Mouse (Mus musculus) heart, postnatal 0 days (tissue): Measurements from ENCODE around the gene Man2a1. TPM values are rescaled to one million over a fixed set of nuclear protein-coding genes. Genes with fewer than 3 reads are reported as not detected.
A peak's percentile ranks its signal among the peaks of the same experiment; 100 is the strongest.

ENCODE experiments used
- ATAC-seq: fragments of 200-750 bp; cut with Nextera tagmentation; 2 replicates; pipeline ENCODE4 v1.8.0; 2017; ENCODE audit warnings: low read depth, moderate number of reproducible peaks, moderate library complexity; ENCODE audit not compliant: insufficient read depth
- DNase-seq: peaks from one replicate; pipeline ENCODE4 v3.0.0-alpha.2; 2016; ENCODE audit warnings: low spot score
- H3K27ac ChIP-seq: fragments of 300-500 bp; sonication (generic); 2 replicates; pipeline ENCODE4 v1.5.1; 2014; ENCODE audit warnings: low read depth, mild to moderate bottlenecking
- H3K27me3 ChIP-seq: fragments of 300-500 bp; sonication (generic); 2 replicates; pipeline ENCODE4 v1.6.1; 2014; ENCODE audit warnings: low read length, mixed read lengths; ENCODE audit not compliant: control insufficient read depth, insufficient read depth
- H3K36me3 ChIP-seq: fragments of 300-500 bp; sonication (generic); replicated peaks from 2 replicates; pipeline ENCODE4 v1.6.1; 2014; ENCODE audit warnings: low read length, mixed read lengths; ENCODE audit not compliant: control insufficient read depth, insufficient read depth
- H3K4me1 ChIP-seq: fragments of 300-500 bp; sonication (generic); 2 replicates; pipeline ENCODE4 v1.6.1; 2014; ENCODE audit warnings: antibody characterized with exemption; ENCODE audit not compliant: control insufficient read depth, insufficient read depth
- H3K4me2 ChIP-seq: fragments of 300-500 bp; sonication (generic); 2 replicates; pipeline ENCODE4 v1.6.1; 2014; ENCODE audit warnings: low read depth, mild to moderate bottlenecking, low read length, moderate library complexity
- H3K4me3 ChIP-seq: fragments of 300-500 bp; sonication (generic); 2 replicates; pipeline ENCODE4 v1.5.1; 2014; ENCODE audit warnings: low read depth, low read length
- H3K9ac ChIP-seq: fragments of 300-500 bp; sonication (generic); replicated peaks from 2 replicates; pipeline ENCODE4 v1.6.1; 2014; ENCODE audit warnings: low read depth, low read length, mixed read lengths
- H3K9me3 ChIP-seq: fragments of 300-500 bp; sonication (generic); replicated peaks from 2 replicates; pipeline ENCODE4 v1.6.1; 2016; ENCODE audit warnings: low read length; ENCODE audit not compliant: control insufficient read depth
- CTCF ChIP-seq: IDR thresholded peaks from 2 replicates; pipeline ENCODE4 v1.5.1; 2016; ENCODE audit warnings: antibody characterized with exemption, control low read depth, low read depth
- EP300 ChIP-seq: IDR thresholded peaks from 2 replicates; pipeline ENCODE4 v1.6.1; 2016; ENCODE audit warnings: antibody characterized with exemption, low read depth
- WGBS: fragments of 180-500 bp; shearing (Covaris S2); extraction: QIAGEN DNeasy Blood & Tissue Kit; methylation state at CpG from one replicate; pipeline ENCODE4 v1.1.7; 2014; 5-methylcytosine and 5-hydroxymethylcytosine counted together
- polyA plus RNA-seq: library from polyadenylated mRNA; unstranded; fragments of >200 nt; fragmentation: Nextera tagmentation; extraction: Ambion mirVana; gene quantifications from 2 replicates; pipeline ENCODE4 v1.2.1, GENCODE M21; 2015
- total RNA-seq: library from RNA; depleted of rRNA; stranded (reverse); fragments of >200 nt; gene quantifications from 2 replicates; pipeline ENCODE4 v1.2.3, GENCODE M21; 2014; ENCODE audit warnings: low replicate concordance

Gene Man2a1
- total and polyA plus RNA-seq, 2 experiments from 2014 or later: 2.7 to 14.4 TPM

DNA sequence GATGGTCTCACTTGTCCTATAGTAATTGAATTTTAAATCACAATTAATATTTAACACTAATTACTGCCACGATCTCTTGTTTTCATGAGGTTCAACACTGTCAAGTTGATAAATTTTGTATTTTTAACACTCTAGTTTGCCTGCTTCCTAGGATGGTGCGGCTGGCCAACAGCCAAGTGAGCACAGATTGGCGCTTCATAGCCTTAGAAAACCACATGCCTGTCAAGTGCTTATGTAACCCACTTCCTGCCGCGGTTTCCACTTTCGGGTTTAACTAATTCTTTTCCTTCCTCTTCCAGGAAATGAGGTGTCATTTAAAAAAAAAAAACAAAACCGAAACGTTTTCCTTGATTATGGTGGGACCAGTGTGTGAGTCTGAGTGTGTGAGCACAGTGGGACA lies 20.8 kb upstream of the Man2a1 start:
- TF ChIP-seq CTCF (no peak), EP300 (no peak)
- Histone ChIP-seq H3K9me3 (no peaks in the 10 kb centered on the region), H3K4me1 (no peaks in the 10 kb centered on the region), H3K9ac (no peak overlapping the region), H3K4me2 (no peak overlapping the region), H3K36me3 (no peaks in the 10 kb centered on the region), H3K4me3 (no peak overlapping the region), H3K27me3 (no peaks in the 10 kb centered on the region), H3K27ac (no peak overlapping the region)
- ATAC-seq (no peak), DNase-seq (no peak)
- WGBS: 57% methylated on average over 8 of the region's 8 CpGs

DNA sequence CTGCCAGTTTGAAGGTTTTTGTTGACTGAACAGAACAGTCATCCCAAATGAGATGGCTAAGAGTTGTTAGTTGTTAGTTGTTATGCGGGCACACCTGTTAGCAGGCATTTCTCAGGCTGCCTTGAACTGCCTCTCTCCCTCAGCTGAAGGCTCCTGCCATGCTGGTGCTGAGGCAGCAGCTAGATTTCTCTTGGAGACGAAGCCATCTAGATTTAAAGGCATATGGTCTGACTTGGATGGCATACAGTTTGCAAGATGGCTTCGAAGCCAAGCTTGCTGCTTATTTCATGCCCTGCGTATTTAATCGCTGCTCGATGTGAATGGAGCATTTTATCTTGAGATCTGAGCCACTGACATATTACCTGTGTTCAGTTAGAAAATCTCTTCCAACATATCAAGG lies 19.4 kb upstream of the Man2a1 start:
- no peak overlapping the region for H3K4me3 ChIP-seq
- H3K36me3 ChIP-seq: no peaks in the 10 kb centered on the region
- H3K9me3 ChIP-seq: no peaks in the 10 kb centered on the region
- H3K9ac ChIP-seq: no peak overlapping the region
- H3K4me1 ChIP-seq: no peaks in the 10 kb centered on the region
- no peak for TF ChIP-seq CTCF
- no peak for TF ChIP-seq EP300
- DNase-seq (no peak), ATAC-seq (no peak)
- no peak overlapping the region for H3K4me2 ChIP-seq
- H3K27ac ChIP-seq: no peak overlapping the region
- 82% methylated on average over 6 of the region's 6 CpGs for WGBS
- H3K27me3 ChIP-seq: no peaks in the 10 kb centered on the region

DNA sequence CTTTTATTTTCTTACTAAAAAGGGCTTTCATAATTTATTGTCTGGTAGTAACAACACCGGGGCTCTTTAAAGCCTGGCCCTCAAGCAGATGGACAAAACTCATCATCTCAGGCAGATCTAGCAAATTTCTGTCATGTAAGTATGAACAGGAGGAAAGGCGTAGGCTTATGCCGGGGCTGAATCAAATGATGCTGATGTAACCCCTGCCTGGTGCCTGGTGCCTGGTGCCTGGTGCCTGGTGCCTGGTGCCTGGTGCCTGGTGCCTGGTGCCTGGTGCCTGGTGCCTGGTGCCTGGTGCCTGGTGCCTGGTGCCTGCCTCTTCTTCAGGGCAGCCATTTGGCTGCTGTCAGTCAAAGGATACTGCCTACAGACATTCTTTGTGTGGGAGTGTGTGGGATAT lies 18.6 kb upstream of the Man2a1 start:
- H3K4me2 ChIP-seq: no peak overlapping the region
- 77% methylated on average over 3 of the region's 3 CpGs for WGBS
- H3K27me3 ChIP-seq: no peaks in the 10 kb centered on the region
- H3K36me3 ChIP-seq: no peaks in the 10 kb centered on the region
- no peak for ATAC-seq
- no peak for TF ChIP-seq EP300
- no peak for TF ChIP-seq CTCF
- no peak overlapping the region for H3K4me3 ChIP-seq
- H3K4me1 ChIP-seq: no peaks in the 10 kb centered on the region
- H3K27ac ChIP-seq: no peak overlapping the region
- no peak for DNase-seq
- no peak overlapping the region for H3K9ac ChIP-seq
- H3K9me3 ChIP-seq: no peaks in the 10 kb centered on the region

DNA sequence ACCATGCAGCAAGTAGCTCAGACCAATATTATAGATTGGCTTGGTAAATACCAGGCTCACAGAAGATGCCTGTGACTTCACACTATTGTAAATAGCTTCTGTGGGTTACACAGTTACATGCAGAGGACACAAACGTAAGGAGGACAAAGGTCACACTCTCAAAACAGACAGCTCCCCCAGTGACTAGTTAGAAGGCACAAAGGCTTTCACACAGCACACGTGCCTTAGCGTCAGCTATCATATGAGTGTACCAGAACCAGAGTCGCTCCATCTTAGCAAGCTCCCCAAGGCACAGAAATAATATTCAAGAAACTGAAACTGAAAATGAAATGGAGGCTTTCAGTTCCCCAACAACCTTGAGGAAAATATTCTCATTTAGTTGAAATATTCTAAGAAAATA lies 10.1 kb upstream of the Man2a1 start:
- DNase-seq (no peak), ATAC-seq (0 out of 2 replicates have a peak, but pooled peaks have one; percentile 33)
- H3K4me2 ChIP-seq: no peak overlapping the region
- H3K9ac ChIP-seq: no peak overlapping the region
- no peaks in the 10 kb centered on the region for H3K36me3 ChIP-seq
- no peak overlapping the region for H3K27ac ChIP-seq
- no peaks in the 10 kb centered on the region for H3K9me3 ChIP-seq
- no peak overlapping the region for H3K4me3 ChIP-seq
- whole genome bisulfite sequencing: 50% methylated on average over 4 of the region's 4 CpGs
- H3K4me1 ChIP-seq: no peaks in the 10 kb centered on the region
- no peak for TF ChIP-seq CTCF
- TF ChIP-seq EP300: no peak
- no peaks in the 10 kb centered on the region for H3K27me3 ChIP-seq

DNA sequence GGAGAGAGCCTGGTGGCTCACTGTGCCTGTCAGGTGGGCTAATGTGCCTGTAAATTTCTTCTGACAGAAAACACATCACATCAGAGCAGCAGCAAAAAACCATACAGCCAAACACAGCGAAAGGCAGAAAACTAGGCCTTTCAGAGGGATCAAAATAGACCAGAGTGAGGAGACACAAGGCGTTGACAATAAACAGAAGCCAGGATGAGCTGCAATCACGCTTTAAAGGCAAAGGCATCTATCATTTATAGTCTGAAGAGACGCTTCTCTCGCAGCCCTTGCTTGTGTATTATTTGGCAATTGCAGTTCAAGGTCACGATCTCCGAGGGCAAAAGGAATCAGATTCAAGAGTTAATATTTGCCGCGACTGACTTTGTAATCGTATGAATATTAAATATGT lies 9.2 kb upstream of the Man2a1 start:
- H3K27ac ChIP-seq: no peak overlapping the region
- H3K27me3 ChIP-seq: no peaks in the 10 kb centered on the region
- H3K4me3 ChIP-seq: no peak overlapping the region
- whole genome bisulfite sequencing: 62% methylated on average over 10 of the region's 10 CpGs
- ATAC-seq (no peak), DNase-seq (no peak)
- H3K9me3 ChIP-seq: no peaks in the 10 kb centered on the region
- H3K9ac ChIP-seq: no peak overlapping the region
- TF ChIP-seq EP300 (no peak), CTCF (no peak)
- no peaks in the 10 kb centered on the region for H3K4me1 ChIP-seq
- H3K4me2 ChIP-seq: no peak overlapping the region
- no peaks in the 10 kb centered on the region for H3K36me3 ChIP-seq

DNA sequence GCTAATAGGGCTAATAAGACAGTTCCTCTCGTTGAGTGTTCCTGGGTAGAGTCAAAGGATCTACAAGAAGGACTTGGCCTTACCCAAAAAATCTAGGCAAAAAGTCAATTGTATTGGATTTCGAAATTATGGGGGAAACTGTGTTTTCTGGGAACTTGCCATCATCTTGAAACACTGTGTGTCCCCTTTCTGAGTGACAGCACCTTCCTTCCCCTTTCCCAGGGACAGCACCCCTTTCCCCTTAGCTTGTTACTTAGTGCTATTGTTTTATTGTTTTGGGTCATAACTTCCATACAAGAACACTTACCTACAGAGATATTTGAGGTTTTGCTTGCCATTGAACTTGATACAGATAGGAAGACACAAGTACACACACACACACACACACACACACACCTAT lies 8.2 kb upstream of the Man2a1 start:
- no peak for DNase-seq

More for the DNA sequence above, 8.2 kb upstream of the Man2a1 start:
- TF ChIP-seq EP300: no peak
- H3K4me3 ChIP-seq: no peak overlapping the region
- no peak overlapping the region for H3K9ac ChIP-seq
- H3K9me3 ChIP-seq: no peaks in the 10 kb centered on the region
- H3K27ac ChIP-seq: no peak overlapping the region
- no peaks in the 10 kb centered on the region for H3K36me3 ChIP-seq
- no peak overlapping the region for H3K4me2 ChIP-seq
- 81% methylated on average over 2 of the region's 2 CpGs for WGBS
- H3K4me1 ChIP-seq: no peaks in the 10 kb centered on the region
- no peak for ATAC-seq
- H3K27me3 ChIP-seq: no peaks in the 10 kb centered on the region
